Mouse (Mus musculus): Measurements from ENCODE around the gene Kcnc3. TPM values are rescaled to one million over a fixed set of nuclear protein-coding genes. Genes with fewer than 3 reads are reported as not detected.

Gene Kcnc3
- total RNA-seq, 2 experiments from 2014 or later, result 114 to 122 TPM

GRCm38 (mm10) chr7:44589149-44589548, 1.3 kb upstream of the Kcnc3 start:
- no peak; the same call in 1 of the 2 replicates for TF ChIP-seq CTCF (IDR thresholded peaks at IDR 0.05)
- Histone ChIP-seq H3K4me3 (peak overlapping the region; percentile 54), H3K27ac (peak overlapping the region; percentile 53; the same call in 1 of the 2 replicates)
- DNase-seq (ENCODE audit: extremely low spot score in 1 of 2, low spot score in 2 of 2), result peak; percentile 73 to 82
- intact Hi-C loops (cut with DNase I), result no loop called here

- intact Hi-C loops (cut with DNase I), result no loop called here
- TF ChIP-seq CTCF (IDR thresholded peaks at IDR 0.05), result no peak
- no peak for DNase-seq (ENCODE audit: extremely low spot score in 1 of 2, low spot score in 2 of 2)
- Histone ChIP-seq H3K4me3 (peak overlapping the region; percentile 54), H3K27ac (peak overlapping the region; percentile 55; the same call in 1 of the 2 replicates)
Measured at GRCm38 (mm10) chr7:44589946-44590345, 518 bp upstream of the Kcnc3 start.

DNA sequence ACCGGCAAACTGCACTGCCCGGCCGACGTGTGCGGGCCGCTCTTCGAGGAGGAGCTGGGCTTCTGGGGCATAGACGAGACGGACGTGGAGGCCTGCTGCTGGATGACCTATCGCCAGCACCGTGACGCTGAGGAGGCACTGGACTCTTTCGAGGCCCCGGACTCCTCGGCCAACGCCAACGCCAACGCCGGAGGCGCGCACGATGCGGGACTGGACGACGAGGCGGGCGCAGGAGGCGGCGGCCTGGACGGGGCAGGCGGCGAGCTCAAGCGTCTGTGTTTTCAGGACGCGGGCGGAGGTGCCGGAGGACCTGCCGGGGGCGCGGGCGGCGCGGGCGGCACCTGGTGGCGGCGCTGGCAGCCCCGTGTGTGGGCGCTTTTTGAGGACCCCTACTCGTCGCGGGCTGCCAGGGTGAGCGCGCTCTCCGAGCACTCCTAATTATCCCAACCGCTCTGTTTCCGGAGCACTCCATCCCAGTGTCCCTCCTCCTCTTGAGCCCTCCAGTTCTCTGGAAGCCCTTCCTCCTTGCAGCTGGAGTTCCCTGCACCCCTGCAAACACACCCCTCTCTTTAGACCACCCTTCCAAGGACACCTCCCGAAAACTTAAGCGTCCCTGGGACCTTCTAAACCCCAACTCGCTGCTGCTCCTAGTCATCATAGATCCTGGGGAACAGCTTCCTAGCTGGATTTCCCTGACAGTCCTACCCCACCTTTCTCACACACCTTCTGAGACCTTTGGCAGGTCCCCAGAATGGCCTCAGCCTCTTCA, 1.1 kb downstream of the Kcnc3 start:
- Histone ChIP-seq H3K4me3 (peak overlapping the region; percentile 75), H3K27ac (peak overlapping the region; percentile 85)
- intact Hi-C loops (cut with DNase I), result no loop called here
- DNase-seq (ENCODE audit: extremely low spot score in 1 of 2, low spot score in 2 of 2), result peak in 1 of 2 experiments; percentile 41
- TF ChIP-seq CTCF (IDR thresholded peaks at IDR 0.05), result no peak

- no peak for DNase-seq (ENCODE audit: extremely low spot score in 1 of 2, low spot score in 2 of 2)
- no peak for TF ChIP-seq CTCF (IDR thresholded peaks at IDR 0.05)
- Histone ChIP-seq H3K4me3 (peak overlapping the region; percentile 75), H3K27ac (no peak overlapping the region; the same call in 1 of the 2 replicates)
- intact Hi-C loops (cut with DNase I), result no loop called here
Measured at GRCm38 (mm10) chr7:44593051-44593450, 2.6 kb downstream of the Kcnc3 start.

- H3K4me3 ChIP-seq, result peak overlapping the region; percentile 75
- peak overlapping the region; percentile 84 for H3K27ac ChIP-seq
- DNase-seq (ENCODE audit: extremely low spot score in 1 of 2, low spot score in 2 of 2), result peak; percentile 87 to 88
- intact Hi-C loops (cut with DNase I), result no loop called here
- no peak for TF ChIP-seq CTCF (IDR thresholded peaks at IDR 0.05)
Measured at GRCm38 (mm10) chr7:44593775-44594174, 3.3 kb downstream of the Kcnc3 start.

GRCm38 (mm10) chr7:44594291-44594690, 3.8 kb downstream of the Kcnc3 start:
- peak overlapping the region; percentile 75 for H3K4me3 ChIP-seq
- DNase-seq (ENCODE audit: extremely low spot score in 1 of 2, low spot score in 2 of 2), result no peak
- intact Hi-C loops (cut with DNase I), result no loop called here
- H3K27ac ChIP-seq, result peak overlapping the region; percentile 84
- TF ChIP-seq CTCF (IDR thresholded peaks at IDR 0.05), result no peak

- no peak for DNase-seq (ENCODE audit: extremely low spot score in 1 of 2, low spot score in 2 of 2)
- TF ChIP-seq CTCF (IDR thresholded peaks at IDR 0.05), result no peak
Measured at GRCm38 (mm10) chr7:44595131-44595561, 4.7 kb downstream of the Kcnc3 start.

DNA sequence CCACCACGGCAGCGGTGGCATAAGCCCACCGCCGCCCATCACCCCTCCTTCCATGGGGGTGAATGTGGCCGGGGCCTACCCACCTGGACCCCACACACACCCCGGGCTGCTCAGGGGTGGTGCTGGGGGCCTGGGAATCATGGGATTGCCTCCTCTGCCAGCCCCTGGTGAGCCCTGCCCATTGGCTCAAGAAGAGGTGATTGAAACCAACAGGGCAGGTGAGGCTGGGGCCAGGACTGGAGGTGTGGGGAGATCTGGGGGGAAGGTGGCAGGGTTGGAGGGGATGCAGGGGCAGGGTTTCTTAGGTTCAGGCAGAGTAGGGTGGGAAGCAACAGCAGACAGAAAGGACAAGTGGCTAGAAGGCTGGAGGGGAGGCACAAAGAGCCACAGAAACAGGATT, 5.6 kb downstream of the Kcnc3 start:
- Histone ChIP-seq H3K4me3 (no peak overlapping the region), H3K27ac (no peak overlapping the region)
- DNase-seq (ENCODE audit: extremely low spot score in 1 of 2, low spot score in 2 of 2), result no peak
- intact Hi-C loops (cut with DNase I), result no loop called here
- no peak for TF ChIP-seq CTCF (IDR thresholded peaks at IDR 0.05)

More at GRCm38 (mm10) chr7:44595131-44595561, 4.7 kb downstream of the Kcnc3 start:
- H3K27ac ChIP-seq, result no peak overlapping the region
- intact Hi-C loops (cut with DNase I), result no loop called here
- H3K4me3 ChIP-seq, result no peak overlapping the region

DNA sequence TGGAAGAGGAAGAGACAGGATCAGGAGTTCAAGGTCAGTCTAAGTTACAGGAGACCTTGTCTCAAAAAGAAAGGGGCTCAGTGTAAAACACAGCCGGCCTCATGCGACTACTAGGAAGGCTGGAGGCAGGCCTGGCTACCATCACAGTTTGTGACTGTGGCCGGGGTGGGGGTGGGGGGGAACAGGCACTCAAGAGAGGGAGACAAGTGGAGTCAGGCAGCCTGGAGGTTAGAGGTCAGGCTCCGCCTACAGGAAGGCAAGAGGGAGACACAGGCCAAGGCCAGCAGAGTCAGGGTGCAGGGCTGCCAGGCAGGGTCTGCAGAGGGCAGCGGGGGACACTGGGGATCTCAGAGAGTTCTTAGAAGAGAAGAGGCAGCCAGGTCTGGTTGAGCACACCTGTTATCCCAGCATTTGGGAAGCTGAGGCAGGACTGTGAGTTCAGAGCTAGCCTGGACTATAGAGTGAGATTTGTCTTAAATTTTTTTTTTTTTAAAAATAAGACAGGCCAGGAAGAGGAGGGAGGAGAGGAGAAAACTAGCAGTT, 6.6 kb downstream of the Kcnc3 start:
- no peak overlapping the region for H3K27ac ChIP-seq
- no peak overlapping the region for H3K4me3 ChIP-seq
- DNase-seq (ENCODE audit: extremely low spot score in 1 of 2, low spot score in 2 of 2), result no peak
- TF ChIP-seq CTCF (IDR thresholded peaks at IDR 0.05), result no peak
- intact Hi-C loops (cut with DNase I), result no loop called here

GRCm38 (mm10) chr7:44597666-44598065, 7.2 kb downstream of the Kcnc3 start:
- Histone ChIP-seq H3K27ac (no peak overlapping the region), H3K4me3 (no peak overlapping the region)
- DNase-seq (ENCODE audit: extremely low spot score in 1 of 2, low spot score in 2 of 2), result no peak
- intact Hi-C loops (cut with DNase I), result no loop called here
- no peak for TF ChIP-seq CTCF (IDR thresholded peaks at IDR 0.05)

- Histone ChIP-seq H3K27ac (no peak overlapping the region), H3K4me3 (no peak overlapping the region)
- DNase-seq (ENCODE audit: extremely low spot score in 1 of 2, low spot score in 2 of 2), result no peak
- no peak for TF ChIP-seq CTCF (IDR thresholded peaks at IDR 0.05)
- intact Hi-C loops (cut with DNase I), result no loop called here
Measured at GRCm38 (mm10) chr7:44598336-44598735, 7.9 kb downstream of the Kcnc3 start.

DNA sequence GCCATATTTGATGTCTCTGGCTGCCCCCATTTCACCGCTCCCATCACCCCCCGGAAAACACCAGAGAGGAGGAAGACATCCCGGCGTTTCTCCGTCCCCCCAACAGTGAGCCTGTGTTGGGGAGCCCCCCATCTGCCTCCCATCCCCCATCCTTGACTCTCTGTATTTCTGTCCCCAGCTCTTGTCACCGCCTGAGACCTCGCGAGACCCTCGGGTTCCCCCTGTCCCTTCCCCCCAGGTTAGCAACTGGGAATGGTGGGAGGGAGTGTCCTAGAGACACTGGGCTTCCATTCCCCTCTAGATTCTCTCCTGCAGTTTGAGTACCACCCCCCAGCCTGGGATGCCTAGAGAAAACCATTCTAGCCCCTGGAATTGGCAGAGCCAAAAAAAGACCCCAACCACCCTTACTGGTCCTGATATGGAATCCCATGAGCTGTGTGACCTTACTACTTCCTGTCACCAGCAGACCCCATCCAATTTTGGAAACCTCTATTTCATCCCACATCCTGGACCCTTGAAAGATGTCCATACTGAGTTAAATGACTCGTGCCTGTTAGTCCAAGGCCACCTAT, 10.3 kb downstream of the Kcnc3 start:
- TF ChIP-seq CTCF (IDR thresholded peaks at IDR 0.05), result no peak
- H3K4me3 ChIP-seq, result no peak overlapping the region
- intact Hi-C loops (cut with DNase I), result no loop called here
- no peak for DNase-seq (ENCODE audit: extremely low spot score in 1 of 2, low spot score in 2 of 2)
- H3K27ac ChIP-seq, result no peak overlapping the region
